ENCODE assay signal across 24 mouse cellular contexts in genomic region chr5:100595999-100596398, GRCm38 (mm10). TPM values are rescaled to one million over a fixed set of nuclear protein-coding genes. Genes with fewer than 3 reads are reported as not detected.
DNase-seq lines count a peak whose midpoint lies in the region; ATAC-seq and TF ChIP-seq lines count a peak whose summit lies in the region.
"Had no signal": no experiment of that assay in that cellular context is flagged by ENCODE, and none has a peak within 500 bp of the region (broad histone marks: within the 10 kb centered on the region; RNA-seq: fewer than 3 reads in every experiment).

No protein-coding gene starts in this region.

- no peak for TF ChIP-seq CTCF in kidney, adult 2 months (conservative IDR thresholded peaks at IDR 0.05; ENCODE audit: insufficient read depth, insufficient read length, low read depth, low read length)
- no peak for TF ChIP-seq CTCF in small intestine, adult 2 months (IDR thresholded peaks at IDR 0.05; ENCODE audit: extremely low read depth, insufficient read length, insufficient replicate concordance, low read depth, low read length)
- no peak for TF ChIP-seq CTCF in stomach, postnatal 0 days (IDR thresholded peaks at IDR 0.05; ENCODE audit: low read depth)

- no peak for TF ChIP-seq POLR2A in kidney, adult 2 months (IDR thresholded peaks at IDR 0.05; ENCODE audit: low read depth, low read length)
- 0 out of 2 replicates have a peak, but pooled peaks have one; percentile 12 for TF ChIP-seq POLR2A in small intestine, adult 2 months (IDR thresholded peaks at IDR 0.05; ENCODE audit: low read depth, low read length)

- no peaks in the 10 kb centered on the region for H3K27me3 ChIP-seq in kidney, adult 2 months (replicated peaks; ENCODE audit: control insufficient read depth, insufficient read depth, low read length)
- H3K27me3 ChIP-seq in kidney, embryonic 16.5 days (ENCODE audit: insufficient read depth, low read length): no peaks in the 10 kb centered on the region
- no peaks in the 10 kb centered on the region for H3K27me3 ChIP-seq in small intestine, adult 2 months (ENCODE audit: control insufficient read depth, insufficient read depth, low read length)
- no peaks in the 10 kb centered on the region for H3K27me3 ChIP-seq in stomach, postnatal 0 days (ENCODE audit: control insufficient read depth, insufficient read depth, low read length)
- no peaks in the 10 kb centered on the region for H3K27me3 ChIP-seq in heart, embryonic 12.5 days (replicated peaks)
- H3K27me3 ChIP-seq: embryonic facial prominence, embryonic 12.5 days; embryonic facial prominence, embryonic 15.5 days; heart, embryonic 15.5 days; hindbrain, embryonic 13.5 days had no signal

- no peak overlapping the region for H3K4me3 ChIP-seq in kidney, adult 2 months (ENCODE audit: insufficient read depth, low read depth, low read length)
- no peak overlapping the region for H3K4me3 ChIP-seq in kidney, embryonic 16.5 days (ENCODE audit: low read length)
- peak overlapping the region; percentile 19; the same call in 1 of the 2 replicates for H3K4me3 ChIP-seq in small intestine, adult 2 months (ENCODE audit: low read depth, low read length)
- H3K4me3 ChIP-seq in stomach, postnatal 0 days (ENCODE audit: low read depth, low read length): no peak overlapping the region
- no peak overlapping the region for H3K4me3 ChIP-seq in heart, embryonic 12.5 days
- H3K4me3 ChIP-seq: embryonic facial prominence, embryonic 12.5 days; embryonic facial prominence, embryonic 15.5 days; gastrocnemius, adult 2 months; heart, embryonic 15.5 days; hindbrain, embryonic 10.5 days; hindbrain, embryonic 13.5 days had no signal

- no peak for ATAC-seq in kidney, embryonic 16.5 days (ENCODE audit: low FRiP score, low TSS enrichment)
- peak; percentile 83 for ATAC-seq in stomach, postnatal 0 days (ENCODE audit: low FRiP score, low TSS enrichment)
- no peak for ATAC-seq in heart, embryonic 12.5 days (ENCODE audit: insufficient number of reproducible peaks, low FRiP score)
- ATAC-seq: forebrain, embryonic 14.5 days; forebrain, postnatal 0 days; hindbrain, embryonic 16.5 days had no signal

- H3K27ac ChIP-seq in kidney, adult 2 months (ENCODE audit: insufficient read depth, low read depth, low read length): no peak overlapping the region
- H3K27ac ChIP-seq in kidney, embryonic 16.5 days (ENCODE audit: low read length): no peak overlapping the region
- peak overlapping the region; percentile 85 for H3K27ac ChIP-seq in small intestine, adult 2 months (ENCODE audit: insufficient read depth, low read depth, low read length)
- peak overlapping the region; percentile 73 for H3K27ac ChIP-seq in stomach, postnatal 0 days (replicated peaks)
- H3K27ac ChIP-seq in heart, embryonic 12.5 days (ENCODE audit: poor library complexity, severe bottlenecking): no peak overlapping the region
- H3K27ac ChIP-seq: embryonic facial prominence, embryonic 12.5 days; embryonic facial prominence, embryonic 15.5 days; gastrocnemius, adult 2 months; heart, embryonic 15.5 days; hindbrain, embryonic 10.5 days; hindbrain, embryonic 13.5 days had no signal

- H3K4me2 ChIP-seq in kidney, embryonic 16.5 days (replicated peaks; ENCODE audit: low read depth, low read length): no peak overlapping the region
- no peak overlapping the region for H3K4me2 ChIP-seq in stomach, postnatal 0 days (replicated peaks; ENCODE audit: low read depth)
- H3K4me2 ChIP-seq in heart, embryonic 12.5 days: no peak overlapping the region
- H3K4me2 ChIP-seq: embryonic facial prominence, embryonic 12.5 days; embryonic facial prominence, embryonic 15.5 days; heart, embryonic 11.5 days; heart, embryonic 15.5 days; hindbrain, embryonic 13.5 days had no signal

- peaks cover 10% of the 10 kb centered on the region; the same call in 1 of the 2 replicates for H3K9me3 ChIP-seq in kidney, embryonic 16.5 days (ENCODE audit: low read length)
- no peaks in the 10 kb centered on the region for H3K9me3 ChIP-seq in stomach, postnatal 0 days (ENCODE audit: control insufficient read depth, low read length)
- H3K9me3 ChIP-seq in heart, embryonic 12.5 days (replicated peaks): peaks cover 12% of the 10 kb centered on the region
- H3K9me3 ChIP-seq: embryonic facial prominence, embryonic 12.5 days; embryonic facial prominence, embryonic 15.5 days; heart, embryonic 15.5 days had no signal

- no peak overlapping the region for H3K9ac ChIP-seq in kidney, embryonic 16.5 days (replicated peaks; ENCODE audit: low read length)
- no peak overlapping the region for H3K9ac ChIP-seq in stomach, postnatal 0 days (ENCODE audit: low read length)
- H3K9ac ChIP-seq in heart, embryonic 12.5 days: no peak overlapping the region
- H3K9ac ChIP-seq: embryonic facial prominence, embryonic 12.5 days; embryonic facial prominence, embryonic 15.5 days; forebrain, postnatal 0 days; heart, embryonic 15.5 days; hindbrain, embryonic 13.5 days had no signal

- no peaks in the 10 kb centered on the region for H3K4me1 ChIP-seq in kidney, adult 2 months (ENCODE audit: control insufficient read depth, insufficient read depth, low read length)
- H3K4me1 ChIP-seq in kidney, embryonic 16.5 days (ENCODE audit: insufficient read depth, low read length): no peaks in the 10 kb centered on the region
- H3K4me1 ChIP-seq in small intestine, adult 2 months (ENCODE audit: control insufficient read depth, insufficient read depth, insufficient read length, low read length): peaks cover 10% of the 10 kb centered on the region; the same call in 1 of the 2 replicates
- H3K4me1 ChIP-seq in stomach, postnatal 0 days (replicated peaks; ENCODE audit: control insufficient read depth, insufficient read depth): no peaks in the 10 kb centered on the region
- H3K4me1 ChIP-seq in heart, embryonic 12.5 days (replicated peaks): 0 out of 2 replicates have a peak, but pooled peaks cover 5% of the 10 kb centered on the region
- H3K4me1 ChIP-seq: embryonic facial prominence, embryonic 12.5 days; embryonic facial prominence, embryonic 15.5 days; heart, embryonic 15.5 days; hindbrain, embryonic 10.5 days; hindbrain, embryonic 13.5 days had no signal

- H3K36me3 ChIP-seq in kidney, adult 2 months (ENCODE audit: control insufficient read depth, insufficient read depth, low read length): no peaks in the 10 kb centered on the region
- no peaks in the 10 kb centered on the region for H3K36me3 ChIP-seq in kidney, embryonic 16.5 days (ENCODE audit: insufficient read depth, low read length)
- no peaks in the 10 kb centered on the region for H3K36me3 ChIP-seq in small intestine, adult 2 months (ENCODE audit: control insufficient read depth, insufficient read depth, low read length)
- no peaks in the 10 kb centered on the region for H3K36me3 ChIP-seq in stomach, postnatal 0 days (ENCODE audit: control insufficient read depth, insufficient read depth, low read length)
- no peaks in the 10 kb centered on the region for H3K36me3 ChIP-seq in heart, embryonic 12.5 days
- H3K36me3 ChIP-seq: embryonic facial prominence, embryonic 12.5 days; embryonic facial prominence, embryonic 15.5 days; heart, embryonic 15.5 days; hindbrain, embryonic 10.5 days; hindbrain, embryonic 13.5 days had no signal

- 70% methylated on average over 6 of the region's 6 CpGs for WGBS in kidney, adult 2 months
- WGBS in kidney, embryonic 16.5 days: 86% methylated on average over 6 of the region's 6 CpGs
- 22% methylated on average over 6 of the region's 6 CpGs for WGBS in small intestine, adult 2 months
- 64% methylated on average over 6 of the region's 6 CpGs for WGBS in stomach, postnatal 0 days
- 77% methylated on average over 6 of the region's 6 CpGs for WGBS in heart, embryonic 12.5 days

- peak; percentile 12 for DNase-seq in kidney, adult 2 months
- DNase-seq in stomach, postnatal 0 days (ENCODE audit: low spot score): peak; percentile 44
- no peak for DNase-seq in left cerebral cortex, adult 11 months (ENCODE audit: low spot score)
- DNase-seq: adrenal gland, postnatal 10 days; adrenal gland, postnatal 36 days; cerebellum, adult 18-20 months; cerebellum, adult 9-10 months; cerebellum, postnatal 14 days; forebrain, postnatal 0 days; gastrocnemius, adult 2 months; gastrocnemius, postnatal 14 days; heart, postnatal 10 days; heart, postnatal 36 days had no signal

- no peak for TF ChIP-seq EP300 in stomach, postnatal 0 days (optimal IDR thresholded peaks at IDR 0.05)

RNA-seq across cellular contexts. Expression of gene Plac8, which starts 24.0 kb away (rescaled TPM):
- polyA plus RNA-seq in kidney, adult 2 months (2012; rRNA removed): 44.5 and 60.0 TPM in 2 replicates
- polyA plus RNA-seq in kidney, embryonic 16.5 days (2015; fragmentation: Nextera tagmentation; extraction: Ambion mirVana): 87.7 and 91.5 TPM in 2 replicates
- polyA plus RNA-seq in small intestine, adult 2 months (2012; rRNA removed): 1,430 and 1,806 TPM in 2 replicates
- 379 and 398 TPM in 2 replicates for polyA plus RNA-seq in stomach, postnatal 0 days (2015; fragmentation: Nextera tagmentation; extraction: Ambion mirVana)
- polyA plus RNA-seq in heart, embryonic 12.5 days (2016; fragmentation: Nextera tagmentation; extraction: Ambion mirVana): 3.8 and 4.5 TPM in 2 replicates

Comparison
In these comparisons a context has a peak if more than half of its experiments do, and no peak if none do; other contexts are left out.
1. H3K27ac ChIP-seq: peak in small intestine, adult 2 months (single experiment) and stomach, postnatal 0 days (single experiment); none in kidney, adult 2 months (single experiment), kidney, embryonic 16.5 days (single experiment) and heart, embryonic 12.5 days (single experiment).